Mouse (Mus musculus): ENCODE data around the gene Tcf25.
"Not testable (repeated sequence)": the region's sequence is repeated elsewhere in the genome, so short reads cannot be mapped to it uniquely, and the experiment has no call there.

DNA sequence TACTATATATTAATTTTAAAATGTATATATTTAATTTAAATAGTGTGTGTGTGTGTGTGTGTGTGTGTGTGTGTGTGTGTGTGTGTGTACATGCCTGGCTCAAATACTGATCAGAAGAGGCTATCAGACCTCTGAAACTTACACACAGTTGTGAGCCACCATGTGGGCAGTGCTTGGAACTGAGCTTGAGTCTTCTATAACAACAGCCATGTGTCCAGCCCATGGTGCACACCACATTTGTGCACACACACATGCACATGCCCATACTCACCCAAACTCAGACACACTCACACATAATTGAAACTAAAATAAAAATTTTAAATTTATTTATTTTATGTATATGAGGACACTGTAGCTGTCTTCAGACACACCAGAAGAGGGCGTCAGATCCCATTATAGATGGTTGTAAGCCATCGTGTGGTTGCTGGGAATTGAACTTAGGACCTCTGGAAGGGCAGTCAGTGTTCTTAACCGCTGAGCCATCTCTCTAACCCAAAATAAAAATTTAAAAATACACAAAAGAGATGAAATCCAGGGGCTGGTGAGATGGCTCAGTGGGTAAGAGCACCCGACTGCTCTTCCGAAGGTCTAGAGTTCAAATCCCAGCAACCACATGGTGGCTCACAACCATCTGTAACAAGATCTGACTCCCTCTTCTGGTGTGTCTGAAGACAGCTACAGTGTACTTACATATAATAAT is 41.6 kb downstream of the Tcf25 start:
- not testable (repeated sequence) for TF ChIP-seq GATA1, TAL1 (IDR thresholded peaks at IDR 0.05; ENCODE audit: low read length)

Measured in erythroblast, embryonic 14.5 days (primary cell).